Mouse (Mus musculus): Measurements from ENCODE around the gene Vdr.

DNA sequence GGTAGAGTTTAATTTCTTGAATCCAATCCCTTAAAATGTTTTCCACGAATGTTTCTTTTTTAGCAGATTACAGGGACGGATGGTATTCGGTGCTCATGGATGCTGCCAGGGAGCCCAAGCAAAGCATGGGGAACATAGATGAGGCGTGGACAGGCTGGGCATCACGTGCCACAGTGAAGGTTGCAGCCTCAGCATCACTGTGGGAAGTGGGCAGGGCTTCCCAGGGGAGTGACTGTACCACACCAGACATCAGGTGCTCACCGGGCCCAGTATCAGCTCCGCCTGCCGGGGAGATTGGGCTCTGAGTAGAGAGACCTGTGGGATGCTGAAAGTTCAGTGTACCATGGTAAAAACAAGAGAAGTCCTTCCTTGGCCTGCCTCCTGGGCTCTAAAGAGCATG, 44.2 kb upstream of the Vdr start:
- no peak for TF ChIP-seq CTCF (IDR thresholded peaks at IDR 0.05)
- TF ChIP-seq POLR2A (IDR thresholded peaks at IDR 0.05; ENCODE audit: insufficient read depth, low read depth, low read length) = no peak

Data from heart, adult 2 months (tissue).